42 mouse cellular contexts compared by ENCODE assay signal in the genomic region with DNA sequence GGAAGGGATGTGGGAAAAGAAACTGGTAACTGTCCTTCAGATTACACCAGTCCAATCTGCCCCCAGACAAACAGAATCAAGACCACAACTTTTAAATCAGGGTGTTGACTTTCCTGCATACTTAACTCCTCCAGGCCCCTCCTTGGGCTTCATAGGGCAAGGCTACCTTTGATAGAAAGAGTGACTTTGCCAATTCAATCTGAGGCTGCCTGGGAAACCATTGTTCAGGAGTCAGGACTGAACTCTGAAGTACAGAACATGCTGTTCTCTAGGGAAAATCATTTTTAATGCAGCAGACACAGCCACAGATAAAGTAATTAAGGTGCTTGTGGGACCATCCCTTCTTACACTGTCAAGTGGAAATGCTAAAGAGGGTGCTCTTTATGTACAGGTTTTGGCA. TPM values are rescaled to one million over a fixed set of nuclear protein-coding genes. Genes with fewer than 3 reads are reported as not detected.
"Had no signal": no experiment of that assay in that cellular context is flagged by ENCODE, and none has a peak within 500 bp of the region (broad histone marks: within the 10 kb centered on the region; RNA-seq: fewer than 3 reads in every experiment).

No protein-coding gene starts in this region.

- H3K9ac ChIP-seq: heart, embryonic 12.5 days; heart, embryonic 13.5 days; heart, embryonic 15.5 days; hindbrain, embryonic 12.5 days; hindbrain, embryonic 13.5 days; hindbrain, embryonic 14.5 days; hindbrain, embryonic 15.5 days; intestine, embryonic 15.5 days; kidney, embryonic 15.5 days had no signal

- H3K4me2 ChIP-seq: heart, embryonic 11.5 days; heart, embryonic 12.5 days; heart, embryonic 13.5 days; heart, embryonic 15.5 days; hindbrain, embryonic 12.5 days; hindbrain, embryonic 13.5 days; hindbrain, embryonic 14.5 days; hindbrain, embryonic 15.5 days; intestine, embryonic 15.5 days; kidney, embryonic 15.5 days had no signal

- DNase-seq: kidney, adult 11 months; kidney, adult 18-20 months; kidney, adult 2 months; kidney, adult 8-10 months; kidney, adult 9 months; kidney, postnatal 10 days; kidney, postnatal 14 days; kidney, postnatal 25 days; kidney, postnatal 36 days; kidney, postnatal 4 days; layer of hippocampus, adult 9-11 months had no signal

- H3K9me3 ChIP-seq: heart, embryonic 10.5 days; heart, embryonic 15.5 days; hindbrain, embryonic 10.5 days; hindbrain, embryonic 12.5 days; hindbrain, embryonic 13.5 days; hindbrain, embryonic 15.5 days; intestine, embryonic 15.5 days; kidney, embryonic 15.5 days had no signal

- H3K27me3 ChIP-seq: heart, embryonic 12.5 days; heart, embryonic 13.5 days; heart, embryonic 15.5 days; hindbrain, embryonic 12.5 days; hindbrain, embryonic 15.5 days; intestine, embryonic 15.5 days; kidney, embryonic 15.5 days had no signal

- ATAC-seq: hindbrain, embryonic 16.5 days; inflammation-experienced regulatory T-cells, adult 6 months; intestine, embryonic 15.5 days; intestine, embryonic 16.5 days; intestine, postnatal 0 days had no signal

- H3K27ac ChIP-seq: heart, embryonic 10.5 days; heart, embryonic 13.5 days; heart, embryonic 15.5 days; hindbrain, embryonic 10.5 days; hindbrain, embryonic 12.5 days; hindbrain, embryonic 13.5 days; hindbrain, embryonic 14.5 days; hindbrain, embryonic 15.5 days; intestine, embryonic 15.5 days; kidney, embryonic 15.5 days; kidney, postnatal 0 days; left cerebral cortex, adult 2 months had no signal

- H3K36me3 ChIP-seq: heart, embryonic 10.5 days; heart, embryonic 12.5 days; heart, embryonic 13.5 days; heart, embryonic 15.5 days; hindbrain, embryonic 10.5 days; hindbrain, embryonic 12.5 days; hindbrain, embryonic 13.5 days; hindbrain, embryonic 15.5 days; intestine, embryonic 15.5 days; kidney, embryonic 15.5 days had no signal

- H3K4me3 ChIP-seq: heart, embryonic 10.5 days; heart, embryonic 12.5 days; heart, embryonic 13.5 days; heart, embryonic 15.5 days; hindbrain, embryonic 10.5 days; hindbrain, embryonic 12.5 days; hindbrain, embryonic 13.5 days; hindbrain, embryonic 15.5 days; intestine, embryonic 15.5 days; kidney, embryonic 15.5 days; left cerebral cortex, adult 2 months had no signal

- H3K4me1 ChIP-seq: heart, embryonic 10.5 days; heart, embryonic 12.5 days; heart, embryonic 15.5 days; hindbrain, embryonic 10.5 days; hindbrain, embryonic 12.5 days; hindbrain, embryonic 13.5 days; hindbrain, embryonic 15.5 days; intestine, embryonic 15.5 days; kidney, embryonic 15.5 days had no signal

RNA-seq across cellular contexts. Expression of a gene that starts 27.6 kb away (rescaled TPM):
- total RNA-seq: heart, postnatal 10 days; heart, postnatal 25 days; heart, postnatal 36 days; heart, postnatal 4 days; hematopoietic stem cell, adult 5-6 weeks; left cerebral cortex, adult 2 months had no signal
- polyA plus RNA-seq: heart, embryonic 10.5 days; heart, embryonic 11.5 days; heart, embryonic 12.5 days; heart, embryonic 13.5 days; heart, embryonic 14.5 days; heart, embryonic 15.5 days; heart, embryonic 16.5 days; heart, postnatal 0 days; hindbrain, embryonic 10.5 days; hindbrain, embryonic 11.5 days; hindbrain, embryonic 12.5 days; inflammation-experienced regulatory T-cells, adult 6 months; intestine, embryonic 14.5 days; intestine, embryonic 15.5 days; intestine, embryonic 16.5 days; intestine, postnatal 0 days; kidney, embryonic 14.5 days; kidney, embryonic 16.5 days; kidney, postnatal 0 days; large intestine, adult 2 months had no signal
